19 mouse cellular contexts compared by ENCODE assay signal in genomic region chr17:46038906-46039305, GRCm38 (mm10). TPM values are rescaled to one million over a fixed set of nuclear protein-coding genes. Genes with fewer than 3 reads are reported as not detected.
DNase-seq lines count a peak whose midpoint lies in the region; ATAC-seq and TF ChIP-seq lines count a peak whose summit lies in the region.
"Had no signal": no experiment of that assay in that cellular context is flagged by ENCODE, and none has a peak within 500 bp of the region (broad histone marks: within the 10 kb centered on the region; RNA-seq: fewer than 3 reads in every experiment).

No protein-coding gene starts in this region.

- 40% methylated on average over 3 of the region's 3 CpGs for WGBS in hindbrain, postnatal 0 days
- WGBS in hindbrain, embryonic 11.5 days: 47% methylated on average over 3 of the region's 3 CpGs
- WGBS in lung, adult 2 months: 68% methylated on average over 3 of the region's 3 CpGs
- 38% methylated on average over 3 of the region's 3 CpGs for WGBS in neural tube, embryonic 15.5 days

- no peak for TF ChIP-seq CTCF in hindbrain, postnatal 0 days (IDR thresholded peaks at IDR 0.05; ENCODE audit: low read depth)
- TF ChIP-seq CTCF in lung, adult 2 months (IDR thresholded peaks at IDR 0.05; ENCODE audit: insufficient read depth, low read length): peak; percentile 24; the same call in 1 of the 2 replicates

- no peak for ATAC-seq in hindbrain, postnatal 0 days
- ATAC-seq in hindbrain, embryonic 11.5 days (ENCODE audit: low FRiP score): no peak
- no peak for ATAC-seq in neural tube, embryonic 15.5 days (ENCODE audit: low FRiP score)
- ATAC-seq: hindbrain, embryonic 16.5 days; midbrain, embryonic 13.5 days had no signal

- no peak overlapping the region for H3K9ac ChIP-seq in hindbrain, postnatal 0 days (replicated peaks; ENCODE audit: low read length)
- H3K9ac ChIP-seq in hindbrain, embryonic 11.5 days (ENCODE audit: low read depth, low read length): no peak overlapping the region
- H3K9ac ChIP-seq in neural tube, embryonic 15.5 days (replicated peaks): no peak overlapping the region
- H3K9ac ChIP-seq: embryonic facial prominence, embryonic 15.5 days; forebrain, embryonic 12.5 days; limb, embryonic 15.5 days; midbrain, embryonic 13.5 days had no signal

- H3K4me2 ChIP-seq in hindbrain, postnatal 0 days (ENCODE audit: low read depth, low read length): no peak overlapping the region
- H3K4me2 ChIP-seq in hindbrain, embryonic 11.5 days (replicated peaks; ENCODE audit: low read depth, low read length): no peak overlapping the region
- no peak overlapping the region for H3K4me2 ChIP-seq in neural tube, embryonic 15.5 days
- H3K4me2 ChIP-seq: embryonic facial prominence, embryonic 15.5 days; forebrain, embryonic 12.5 days; limb, embryonic 15.5 days; midbrain, embryonic 13.5 days had no signal

- H3K27ac ChIP-seq in hindbrain, postnatal 0 days: no peak overlapping the region
- no peak overlapping the region for H3K27ac ChIP-seq in hindbrain, embryonic 11.5 days (ENCODE audit: low read depth, low read length)
- no peak overlapping the region for H3K27ac ChIP-seq in neural tube, embryonic 15.5 days (replicated peaks)
- H3K27ac ChIP-seq: embryonic facial prominence, embryonic 15.5 days; forebrain, embryonic 12.5 days; limb, embryonic 15.5 days; macrophage; midbrain, embryonic 13.5 days had no signal

- DNase-seq in adrenal gland, postnatal 14 days: peak; percentile 44
- DNase-seq in adrenal gland, postnatal 10 days: no peak
- peak; percentile 11 for DNase-seq in hindbrain, postnatal 0 days (ENCODE audit: low spot score)
- no peak for DNase-seq in hindbrain, embryonic 11.5 days (ENCODE audit: low spot score)
- DNase-seq in lung, adult 2 months: no peak
- DNase-seq in lung, adult 18-20 months: no peak
- peak; percentile 60 for DNase-seq in adipocyte (ENCODE audit: low spot score)
- DNase-seq: adrenal gland, adult 8-10 months; cerebellum, adult 9-10 months; right cerebral cortex, adult 18-20 months; spleen, adult 18-20 months had no signal

- no peaks in the 10 kb centered on the region for H3K4me1 ChIP-seq in hindbrain, postnatal 0 days (ENCODE audit: insufficient read depth, low read length)
- H3K4me1 ChIP-seq in hindbrain, embryonic 11.5 days (replicated peaks; ENCODE audit: control insufficient read depth, insufficient read depth, low read length): no peaks in the 10 kb centered on the region
- peaks cover 7% of the 10 kb centered on the region; the same call in 1 of the 2 replicates for H3K4me1 ChIP-seq in lung, adult 2 months (ENCODE audit: control insufficient read depth, insufficient read depth, low read length)
- H3K4me1 ChIP-seq in neural tube, embryonic 15.5 days: peaks cover under 1% of the 10 kb centered on the region; the same call in 1 of the 2 replicates

- H3K36me3 ChIP-seq in hindbrain, postnatal 0 days (ENCODE audit: insufficient read depth, low read length): no peaks in the 10 kb centered on the region
- H3K36me3 ChIP-seq in hindbrain, embryonic 11.5 days (ENCODE audit: control insufficient read depth, insufficient read depth, low read length): no peaks in the 10 kb centered on the region
- no peaks in the 10 kb centered on the region for H3K36me3 ChIP-seq in neural tube, embryonic 15.5 days
- H3K36me3 ChIP-seq: embryonic facial prominence, embryonic 15.5 days; forebrain, embryonic 12.5 days; limb, embryonic 15.5 days; midbrain, embryonic 13.5 days had no signal

- H3K4me3 ChIP-seq in hindbrain, postnatal 0 days (ENCODE audit: low read length): no peak overlapping the region
- no peak overlapping the region for H3K4me3 ChIP-seq in hindbrain, embryonic 11.5 days (ENCODE audit: low read depth, low read length)
- H3K4me3 ChIP-seq in lung, adult 2 months (replicated peaks; ENCODE audit: extremely low read depth, low read depth, low read length): no peak overlapping the region
- no peak overlapping the region for H3K4me3 ChIP-seq in neural tube, embryonic 15.5 days (replicated peaks)
- H3K4me3 ChIP-seq: embryonic facial prominence, embryonic 15.5 days; forebrain, embryonic 12.5 days; limb, embryonic 15.5 days; midbrain, embryonic 13.5 days; myocyte had no signal

- no peak for TF ChIP-seq POLR2A in lung, adult 2 months (IDR thresholded peaks at IDR 0.05; ENCODE audit: borderline replicate concordance, extremely low read depth, low read depth, low read length)

- no peaks in the 10 kb centered on the region for H3K9me3 ChIP-seq in hindbrain, postnatal 0 days (ENCODE audit: low read length)
- H3K9me3 ChIP-seq in hindbrain, embryonic 11.5 days (ENCODE audit: control insufficient read depth, low read length): no peaks in the 10 kb centered on the region
- no peaks in the 10 kb centered on the region for H3K9me3 ChIP-seq in neural tube, embryonic 15.5 days (replicated peaks)
- H3K9me3 ChIP-seq: embryonic facial prominence, embryonic 15.5 days; forebrain, embryonic 12.5 days; limb, embryonic 15.5 days; midbrain, embryonic 13.5 days had no signal

- no peaks in the 10 kb centered on the region for H3K27me3 ChIP-seq in hindbrain, postnatal 0 days (ENCODE audit: insufficient read depth, low read length)
- no peaks in the 10 kb centered on the region for H3K27me3 ChIP-seq in hindbrain, embryonic 11.5 days (ENCODE audit: control insufficient read depth, insufficient read depth, low read length)
- peaks cover 4% of the 10 kb centered on the region; the same call in 1 of the 2 replicates for H3K27me3 ChIP-seq in neural tube, embryonic 15.5 days (replicated peaks)
- H3K27me3 ChIP-seq: embryonic facial prominence, embryonic 15.5 days; limb, embryonic 15.5 days; midbrain, embryonic 13.5 days had no signal

RNA-seq across cellular contexts. Expression of gene Vegfa, which starts 6.7 kb away (rescaled TPM):
- total RNA-seq in adrenal gland, postnatal 14 days (2021): 422 and 438 TPM in 2 replicates
- 100 to 1,000 TPM; 305 to 366 TPM for total RNA-seq in adrenal gland, postnatal 10 days (2021)
- 89.5 and 89.6 TPM in 2 replicates for total RNA-seq in hindbrain, postnatal 0 days (2014; rRNA removed)
- polyA plus RNA-seq in hindbrain, postnatal 0 days (2015; fragmentation: Nextera tagmentation; extraction: Ambion mirVana): 4.1 and 4.8 TPM in 2 replicates
- 2.6 and 6.2 TPM in 2 replicates for polyA plus RNA-seq in hindbrain, embryonic 11.5 days (2014; fragmentation: Nextera tagmentation; extraction: Ambion mirVana)
- polyA plus RNA-seq in lung, adult 2 months (2012; rRNA removed): 1,228 and 1,453 TPM in 2 replicates
- 4.1 and 4.8 TPM in 2 replicates for polyA plus RNA-seq in neural tube, embryonic 15.5 days (2015; fragmentation: Nextera tagmentation; extraction: Ambion mirVana)

Comparison
In these comparisons a context has a peak if more than half of its experiments do, and no peak if none do; other contexts are left out.
1. DNase-seq: peak in adrenal gland, postnatal 14 days (single experiment), hindbrain, postnatal 0 days (single experiment) and adipocyte (single experiment); none in adrenal gland, postnatal 10 days (single experiment), hindbrain, embryonic 11.5 days (single experiment), lung, adult 2 months (single experiment) and lung, adult 18-20 months (0 of 2).
2. RNA of gene Vegfa, which starts 6.7 kb away (polyA plus RNA-seq): 1,228 to 1,453 TPM in lung, adult 2 months; 2.6 to 6.2 TPM in hindbrain, embryonic 11.5 days, 4.1 to 4.8 TPM in hindbrain, postnatal 0 days and 4.1 to 4.8 TPM in neural tube, embryonic 15.5 days; every median in the first group is over 100 times any median in the second.